Mouse (Mus musculus): Measurements from ENCODE around the gene Ncaph. TPM values are rescaled to one million over a fixed set of nuclear protein-coding genes. Genes with fewer than 3 reads are reported as not detected.
A peak's percentile ranks its signal among the peaks of the same experiment; 100 is the strongest.

The Ncaph gene
- total and polyA plus RNA-seq, 3 experiments: 53.4 to 74.1 (median 55.3) TPM

GRCm38 (mm10) chr2:127143158-127144063, 9.7 kb upstream of the Ncaph start, which contains the start of gene Itpripl1:
Itpripl1 (minus strand) TSS chr2:127143442.
- Histone ChIP-seq H3K4me1 (ENCODE audit: control insufficient read depth in 1 of 2, insufficient read depth in 2 of 2) (peaks cover 14 to 38% of the 10 kb centered on the region in 2 experiments), H3K9me3 (replicated peaks; ENCODE audit: low read length) (peaks cover 13% of the 10 kb centered on the region), H3K36me3 (replicated peaks in 1 of 2; ENCODE audit: control insufficient read depth in 1 of 2, insufficient read depth in 1 of 2, low read length in 1 of 2) (peaks cover 19 to 37% of the 10 kb centered on the region in 2 experiments), H3K79me2 (replicated peaks; ENCODE audit: control insufficient read depth, extremely low read depth, insufficient read depth, poor library complexity, severe bottlenecking) (peaks cover 15% of the 10 kb centered on the region), H3K4me3 (replicated peaks in 1 of 3; ENCODE audit: low read depth in 2 of 3, low read length in 2 of 3, poor library complexity in 1 of 3) (peak within 1 kb of the TSS; percentile 70 to 74 (median 71)), H3K27me3 (replicated peaks) (no peaks in the 10 kb centered on the region), H3K27ac (ENCODE audit: insufficient read depth, low read depth) (peak within 1 kb of the TSS; percentile 51; the same call in 1 of the 2 replicates), H3K4me2 (ENCODE audit: insufficient read depth, low read depth, poor library complexity, severe bottlenecking) (peak within 1 kb of the TSS; percentile 87), H3K9ac (ENCODE audit: insufficient read depth, low read depth) (peak within 1 kb of the TSS; percentile 75)
- in situ Hi-C loops (cut with MboI; ENCODE audit: low pct_ligation_motif_present, low pct_unique_long_range_greater_than_20kb, low sequenced_read_pairs) (no loop called here), dilution Hi-C loops (cut with MboI; ENCODE audit: extremely low pct_ligation_motif_present, extremely low pct_unique_long_range_greater_than_20kb, low sequenced_read_pairs) (no loop called here)
- DNase-seq (ENCODE audit: extremely low read depth): peak; percentile 92
- TF ChIP-seq CHD2 (IDR thresholded peaks at IDR 0.05; ENCODE audit: low read length) (0 out of 2 replicates have a peak, but pooled peaks have one; percentile 51), E2F4 (IDR thresholded peaks at IDR 0.05; ENCODE audit: insufficient replicate concordance, low read depth, low read length) (peak; percentile 55; the same call in 1 of the 2 replicates), BHLHE40 (IDR thresholded peaks at IDR 0.05; ENCODE audit: low read depth, low read length) (peak; percentile 4; the same call in 1 of the 2 replicates), USF2 (conservative IDR thresholded peaks at IDR 0.05; ENCODE audit: low read depth, low read length) (no peak), EP300 (IDR thresholded peaks at IDR 0.05; ENCODE audit: low read length) (peak; percentile 81), MAZ (IDR thresholded peaks at IDR 0.05; ENCODE audit: low read depth, low read length) (peak; percentile 97), NRF1 (IDR thresholded peaks at IDR 0.05; ENCODE audit: low read depth, low read length) (no peak), KAT2A (IDR thresholded peaks at IDR 0.05; ENCODE audit: insufficient replicate concordance, low read length) (no peak), JUN (IDR thresholded peaks at IDR 0.05; ENCODE audit: insufficient read depth, low read depth, low read length) (peak; percentile 74), POLR2A (IDR thresholded peaks at IDR 0.05; ENCODE audit: low read depth, low read length) (peak; percentile 93), MXI1 (IDR thresholded peaks at IDR 0.05; ENCODE audit: low read depth, low read length) (peak; percentile 90), RCOR1 (conservative IDR thresholded peaks at IDR 0.05; ENCODE audit: low read depth, low read length) (peak; percentile 82; the same call in 1 of the 2 replicates), IRF4 (IDR thresholded peaks at IDR 0.05; ENCODE audit: low read depth, low read length) (peak; percentile 90), NELFE (IDR thresholded peaks at IDR 0.05; ENCODE audit: low read depth, low read length) (peak; percentile 89), TCF12 (IDR thresholded peaks at IDR 0.05; ENCODE audit: low read depth, low read length) (peak; percentile 39), TBP (conservative IDR thresholded peaks at IDR 0.05; ENCODE audit: low read depth, low read length) (no peak), UBTF (IDR thresholded peaks at IDR 0.05; ENCODE audit: low read depth, low read length) (0 out of 2 replicates have a peak, but pooled peaks have one; percentile 31), POLR2AphosphoS2 (IDR thresholded peaks at IDR 0.05; ENCODE audit: low read depth, low read length) (peak; percentile 72), HCFC1 (IDR thresholded peaks at IDR 0.05; ENCODE audit: low read depth, low read length) (peak; percentile 42; the same call in 1 of the 2 replicates), ELF1 (IDR thresholded peaks at IDR 0.05; ENCODE audit: low read depth, low read length) (peak; percentile 59; the same call in 1 of the 2 replicates), CTCF (conservative IDR thresholded peaks at IDR 0.05 in 1 of 2, IDR thresholded peaks at IDR 0.05 in 1 of 2; ENCODE audit: low read depth in 2 of 2, low read length in 2 of 2) (no peak), SMC3 (IDR thresholded peaks at IDR 0.05; ENCODE audit: low read depth, low read length) (no peak), ZMIZ1 (IDR thresholded peaks at IDR 0.05; ENCODE audit: low read depth, low read length) (no peak; the same call in 1 of the 2 replicates), MAFK (IDR thresholded peaks at IDR 0.05; ENCODE audit: insufficient replicate concordance, low read length) (no peak), ZC3H11A (IDR thresholded peaks at IDR 0.05; ENCODE audit: low read depth, low read length) (no peak), ETS1 (conservative IDR thresholded peaks at IDR 0.05; ENCODE audit: low read depth, low read length) (peak; percentile 44), ZNF384 (IDR thresholded peaks at IDR 0.05; ENCODE audit: low read depth, low read length) (no peak), MAX (IDR thresholded peaks at IDR 0.05; ENCODE audit: low read length) (peak; percentile 90), ZKSCAN1 (IDR thresholded peaks at IDR 0.05; ENCODE audit: borderline replicate concordance, low read depth, low read length) (no peak), RAD21 (IDR thresholded peaks at IDR 0.05; ENCODE audit: low read depth, low read length) (no peak), SIN3A (IDR thresholded peaks at IDR 0.05; ENCODE audit: low read length) (peak; percentile 88), MYC (IDR thresholded peaks at IDR 0.05; ENCODE audit: low read depth, low read length) (peak; percentile 31; the same call in 1 of the 2 replicates), PAX5 (IDR thresholded peaks at IDR 0.05; ENCODE audit: low read length) (no peak), MEF2A (IDR thresholded peaks at IDR 0.05; ENCODE audit: borderline replicate concordance, low read depth, low read length) (peak; percentile 63; the same call in 1 of the 2 replicates), CHD1 (IDR thresholded peaks at IDR 0.05; ENCODE audit: low read depth, low read length) (no peak), USF1 (IDR thresholded peaks at IDR 0.05; ENCODE audit: low read depth, low read length) (no peak), JUND (conservative IDR thresholded peaks at IDR 0.05; ENCODE audit: low read depth, low read length) (peak; percentile 81), GABPA (IDR thresholded peaks at IDR 0.05; ENCODE audit: insufficient replicate concordance, low read depth, low read length) (no peak)

Measured in CH12.LX (cell line).